Mouse (Mus musculus) gonadal fat pad, adult 2 months (tissue): ENCODE measurements around the gene Kcnh3. TPM values are rescaled to one million over a fixed set of nuclear protein-coding genes. Genes with fewer than 3 reads are reported as not detected.

Experiments used
- DNase-seq: peaks from one replicate; pipeline ENCODE4 v3.0.0-alpha.2; 2012; ENCODE audit warnings: low read depth
- polyA plus RNA-seq: library from polyadenylated mRNA; depleted of rRNA; stranded (reverse); fragments of >200 nt; gene quantifications from 2 replicates; pipeline ENCODE4 v1.2.3, GENCODE M21; 2012; rRNA removed

Gene Kcnh3
- 51.8 and 55.4 TPM in 2 replicates for polyA plus RNA-seq

DNA sequence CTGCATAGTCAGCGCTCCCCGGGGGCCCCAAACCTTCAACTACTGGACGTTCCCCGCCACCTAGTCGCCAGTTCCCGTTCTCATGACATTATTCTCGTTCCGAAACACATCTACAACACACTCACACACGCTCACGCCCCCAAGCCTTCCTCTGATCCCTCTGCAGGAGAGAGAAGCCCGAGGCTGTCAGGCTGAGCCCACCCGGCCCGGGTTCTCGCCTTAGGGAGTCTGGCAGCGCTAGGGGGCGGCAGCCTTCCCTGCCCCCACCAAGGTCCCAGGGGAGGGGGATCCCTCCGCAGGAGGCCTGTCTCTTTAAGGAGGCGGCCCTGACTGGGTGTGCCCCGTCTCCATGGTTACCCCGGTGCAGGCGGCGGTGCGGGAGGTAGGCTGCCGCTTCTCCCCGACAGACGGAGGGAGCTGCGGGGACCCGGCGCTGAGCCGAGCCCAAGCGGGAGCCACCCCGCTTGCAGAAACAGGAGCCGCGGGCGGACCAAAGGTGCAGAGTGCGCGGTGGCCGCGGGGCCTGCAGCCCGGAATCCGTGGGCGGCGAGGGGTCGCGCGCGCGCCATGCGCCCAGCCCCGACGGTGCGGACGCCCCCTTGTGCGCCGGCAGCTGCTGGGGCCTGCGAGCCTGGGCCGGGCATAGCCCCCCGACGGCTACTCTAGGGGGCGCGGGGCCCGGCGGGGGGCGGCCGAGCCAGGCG, at the start of gene Kcnh3:
Gene Kcnh3, plus strand, starts transcription at position 654 of the 704 bp plus-strand sequence.
- DNase-seq: no peak

- DNase-seq: no peak
These were observed 45.0 kb upstream of the Kcnh3 start for GRCm38 (mm10) chr15:99179639-99180038.

GRCm38 (mm10) chr15:99184217-99184914, 40.3 kb upstream of the Kcnh3 start:
- no peak for DNase-seq

GRCm38 (mm10) chr15:99194358-99194757, 30.3 kb upstream of the Kcnh3 start:
- no peak for DNase-seq

GRCm38 (mm10) chr15:99195043-99195442, 29.6 kb upstream of the Kcnh3 start:
- DNase-seq: no peak

- DNase-seq: no peak
These were observed 25.9 kb upstream of the Kcnh3 start for GRCm38 (mm10) chr15:99198761-99199160.

DNA sequence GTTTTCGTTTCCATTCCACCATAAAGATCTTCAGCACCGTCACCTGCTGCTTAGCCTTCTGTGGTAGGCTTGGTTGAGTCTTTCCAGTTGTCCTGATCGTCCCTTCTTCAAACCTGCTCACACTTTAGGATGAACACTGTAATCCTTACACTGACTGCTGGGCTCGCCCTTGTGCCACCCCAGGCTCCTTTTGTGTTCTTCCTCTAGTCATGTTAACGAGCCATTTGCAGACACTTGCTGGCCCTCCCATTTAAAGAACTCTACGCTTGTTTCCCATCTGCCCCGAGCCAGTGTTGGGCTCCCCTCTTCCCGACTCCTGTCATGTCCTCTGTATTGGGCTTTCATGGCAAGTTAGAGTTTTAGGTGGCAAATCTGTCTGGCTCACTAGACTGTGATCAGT, 18.7 kb upstream of the Kcnh3 start:
- DNase-seq: no peak

GRCm38 (mm10) chr15:99213183-99213582, 11.5 kb upstream of the Kcnh3 start:
- no peak for DNase-seq

- no peak for DNase-seq
These were observed 9.7 kb upstream of the Kcnh3 start for GRCm38 (mm10) chr15:99214941-99215340.

DNA sequence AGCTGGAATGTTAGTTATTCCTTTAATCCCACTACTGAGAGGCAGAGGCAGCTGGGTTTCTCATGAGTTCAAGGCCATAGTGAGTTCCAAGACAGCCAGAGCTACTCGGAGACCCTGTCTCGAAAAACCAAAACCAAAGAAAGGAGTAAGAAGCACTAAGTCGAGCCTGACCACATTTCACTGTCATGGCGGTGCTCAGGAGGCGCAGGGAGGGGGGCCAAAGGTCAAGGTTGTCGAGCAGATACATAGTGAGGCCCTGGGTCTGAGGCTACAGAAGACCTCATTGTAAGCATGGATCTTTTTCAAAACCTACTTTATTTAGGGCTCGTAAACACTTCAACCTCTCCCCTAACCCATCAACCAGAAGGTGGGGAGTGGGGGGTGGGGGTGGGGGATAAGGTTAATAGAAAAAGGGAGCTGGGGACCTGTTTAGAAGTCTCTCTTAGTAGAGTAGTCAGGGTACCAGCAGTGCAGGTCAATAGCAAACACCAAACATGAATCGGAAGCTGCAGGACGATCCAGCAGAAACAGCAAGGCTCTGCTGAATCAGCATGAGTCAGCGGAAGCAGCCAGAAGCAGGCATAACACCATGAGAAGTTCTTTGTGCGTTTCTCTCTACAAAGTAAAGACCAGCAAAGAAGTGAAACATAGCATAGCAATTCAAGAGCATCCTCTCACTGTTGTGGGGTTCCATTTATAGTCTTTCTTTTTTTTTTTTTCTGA, 8.8 kb upstream of the Kcnh3 start:
- DNase-seq: no peak

DNA sequence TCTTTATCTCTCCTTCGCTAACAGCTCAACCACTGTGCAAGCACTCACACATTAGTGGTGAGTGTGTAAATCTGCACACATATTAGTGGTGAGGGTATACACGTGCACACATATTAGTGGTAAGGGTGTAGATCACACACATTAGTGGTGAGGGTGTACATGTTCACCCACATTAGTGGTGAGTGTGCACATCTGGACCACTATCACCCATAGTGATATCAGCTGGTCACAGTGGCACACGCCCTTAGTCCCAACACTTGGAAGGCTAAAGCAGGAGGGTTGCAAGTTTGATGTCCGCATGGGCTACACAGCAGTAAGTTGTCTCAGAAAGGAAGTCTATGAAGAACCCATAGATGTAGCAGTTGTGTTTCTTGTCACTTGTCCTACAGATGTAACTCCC, 7.0 kb upstream of the Kcnh3 start:
- no peak for DNase-seq

GRCm38 (mm10) chr15:99221315-99221952, 3.2 kb upstream of the Kcnh3 start:
- no peak for DNase-seq

DNA sequence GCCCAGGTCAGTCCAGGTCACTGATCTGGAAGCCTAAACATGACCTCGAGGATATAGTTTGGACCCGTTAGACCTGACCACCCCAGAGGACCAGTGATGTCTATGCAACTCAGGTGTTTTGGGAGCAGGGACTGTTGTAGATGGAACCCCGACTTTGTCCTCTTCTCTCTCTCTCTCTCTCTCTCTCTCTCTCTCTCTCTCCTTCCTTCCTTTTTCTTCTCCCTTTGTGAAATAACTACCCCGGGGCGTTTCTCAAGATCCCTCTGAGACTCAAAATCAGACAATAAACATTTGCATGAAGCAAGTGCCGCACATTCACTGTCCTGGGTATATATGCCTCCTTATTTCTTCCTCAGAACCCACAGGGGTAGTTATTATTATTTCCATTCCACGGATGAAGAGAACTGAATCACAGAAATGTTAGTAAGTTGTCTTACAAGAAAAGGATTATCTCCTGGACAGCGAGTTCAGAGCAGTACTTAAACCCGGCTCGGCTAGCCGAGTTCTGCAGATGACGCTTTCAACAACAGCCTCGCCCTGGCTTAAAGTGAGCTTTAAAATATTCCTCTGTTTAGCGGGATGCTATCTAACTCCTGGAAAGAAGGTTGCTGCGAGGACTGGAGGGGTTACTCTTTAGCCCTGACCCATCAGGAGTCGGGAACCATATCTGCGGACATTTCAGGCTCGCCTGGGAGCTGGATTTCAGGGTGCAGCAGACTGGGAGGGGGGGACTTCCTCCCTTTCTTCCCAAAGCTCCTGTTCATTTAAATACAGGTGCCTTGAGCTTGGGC, 1.7 kb upstream of the Kcnh3 start:
- no peak for DNase-seq

- DNase-seq: no peak
These were observed 965 bp upstream of the Kcnh3 start for GRCm38 (mm10) chr15:99223585-99224207.

GRCm38 (mm10) chr15:99225081-99225810, 585 bp downstream of the Kcnh3 start:
- DNase-seq: no peak

DNA sequence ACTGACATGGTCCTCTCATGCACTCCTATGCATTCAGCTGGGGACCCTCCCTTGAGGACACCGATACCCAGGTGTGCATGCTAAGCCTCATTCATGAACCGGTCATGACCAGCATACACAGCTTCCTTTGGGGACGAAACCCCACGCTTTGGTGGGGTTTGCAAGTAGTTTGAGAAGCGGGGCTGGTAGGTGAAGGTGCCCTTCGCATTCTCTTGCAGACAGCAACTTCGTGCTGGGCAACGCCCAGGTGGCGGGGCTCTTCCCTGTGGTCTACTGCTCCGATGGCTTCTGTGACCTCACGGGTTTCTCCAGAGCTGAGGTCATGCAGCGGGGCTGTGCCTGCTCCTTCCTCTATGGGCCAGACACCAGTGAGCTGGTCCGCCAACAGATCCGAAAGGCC, 1.4 kb downstream of the Kcnh3 start:
- DNase-seq: no peak

GRCm38 (mm10) chr15:99231998-99232397, 7.3 kb downstream of the Kcnh3 start:
- DNase-seq: no peak

DNA sequence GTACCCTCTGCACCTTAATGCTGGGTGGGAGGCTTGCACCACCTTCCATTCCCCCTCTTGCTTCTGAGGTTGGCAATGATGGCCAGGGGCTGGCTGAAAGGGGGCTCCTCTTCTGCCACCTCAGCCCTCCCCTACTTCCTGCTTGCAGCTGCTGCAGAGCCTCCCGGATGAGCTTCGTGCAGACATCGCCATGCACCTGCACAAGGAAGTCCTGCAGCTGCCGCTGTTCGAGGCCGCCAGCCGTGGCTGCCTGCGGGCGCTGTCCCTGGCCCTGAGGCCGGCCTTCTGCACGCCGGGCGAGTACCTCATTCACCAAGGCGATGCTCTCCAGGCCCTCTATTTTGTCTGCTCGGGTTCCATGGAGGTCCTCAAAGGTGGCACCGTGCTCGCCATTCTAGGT, 9.1 kb downstream of the Kcnh3 start:
- DNase-seq: no peak

DNA sequence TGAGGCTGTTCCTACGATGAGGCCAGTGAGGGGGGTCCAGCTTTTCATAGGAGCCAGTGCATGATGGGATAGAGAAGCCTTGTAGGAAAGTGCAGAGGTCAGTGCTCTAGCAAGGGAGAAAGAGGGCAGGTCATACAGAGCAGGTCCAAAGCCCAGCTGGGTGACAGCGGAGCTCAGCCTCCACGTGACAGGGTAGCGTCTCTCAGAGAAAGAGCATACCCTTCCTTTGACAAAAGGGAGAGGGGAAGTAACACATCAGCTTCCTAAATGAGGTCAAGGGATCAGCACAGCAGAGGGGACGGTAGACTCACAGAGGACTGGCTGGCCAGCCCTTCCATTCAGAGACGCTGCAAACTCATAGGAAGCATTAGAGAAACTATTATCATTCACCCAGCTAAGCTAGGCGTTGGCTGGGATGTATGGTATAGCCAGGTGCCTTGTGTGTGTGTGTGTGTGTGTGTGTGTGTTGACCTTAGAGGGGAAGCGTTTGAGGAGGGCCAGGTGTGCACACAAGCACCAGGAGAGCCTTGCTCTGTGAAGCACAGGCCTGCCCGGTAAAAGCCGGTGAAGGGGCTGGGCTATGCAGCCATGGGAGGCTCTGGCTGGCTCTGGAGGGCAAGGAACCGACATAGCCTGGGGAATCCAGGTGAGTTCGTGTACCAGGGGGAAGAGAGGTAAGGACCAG, 9.8 kb downstream of the Kcnh3 start:
- no peak for DNase-seq

DNA sequence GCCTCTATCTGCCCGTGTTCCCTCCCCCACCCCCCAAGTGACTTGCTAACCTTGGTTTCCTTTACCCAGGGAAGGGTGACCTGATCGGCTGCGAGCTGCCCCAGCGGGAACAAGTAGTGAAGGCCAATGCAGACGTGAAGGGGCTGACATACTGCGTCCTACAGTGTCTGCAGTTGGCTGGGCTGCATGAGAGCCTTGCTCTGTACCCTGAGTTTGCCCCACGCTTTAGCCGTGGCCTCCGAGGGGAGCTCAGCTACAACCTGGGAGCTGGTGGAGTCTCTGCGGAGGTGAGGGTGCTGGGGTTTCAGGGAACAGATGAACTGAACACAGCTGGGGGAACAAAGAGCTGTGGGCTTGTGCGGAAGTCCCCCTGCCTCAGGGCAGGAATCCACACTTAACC, 13.3 kb downstream of the Kcnh3 start:
- DNase-seq: no peak
